In genomic region chr2:162932706-162933105, GRCm38 (mm10) we compare ENCODE assay signal across 9 mouse cellular contexts. TPM values are rescaled to one million over a fixed set of nuclear protein-coding genes. Genes with fewer than 3 reads are reported as not detected.
DNase-seq lines count a peak whose midpoint lies in the region; ATAC-seq and TF ChIP-seq lines count a peak whose summit lies in the region.
"Had no signal": no experiment of that assay in that cellular context is flagged by ENCODE, and none has a peak within 500 bp of the region (broad histone marks: within the 10 kb centered on the region; RNA-seq: fewer than 3 reads in every experiment).

No protein-coding gene starts in this region.

- no peak overlapping the region for H3K27ac ChIP-seq in ES-Bruce4 (ENCODE audit: insufficient read depth, low read length)
- H3K27ac ChIP-seq in embryonic facial prominence, embryonic 14.5 days (replicated peaks; ENCODE audit: low read depth, low read length) = no peak overlapping the region
- H3K27ac ChIP-seq in kidney, postnatal 0 days = no peak overlapping the region
- no peak overlapping the region for H3K27ac ChIP-seq in neural tube, embryonic 15.5 days (replicated peaks)

- intact Hi-C loops in left cerebral cortex, postnatal 14 days (cut with DNase I) = no loop called here

- H3K4me1 ChIP-seq in ES-Bruce4 (ENCODE audit: control insufficient read depth, insufficient read depth, low read length) = no peaks in the 10 kb centered on the region
- H3K4me1 ChIP-seq in embryonic facial prominence, embryonic 14.5 days (ENCODE audit: control insufficient read depth, insufficient read depth, low read length) = peaks cover 4% of the 10 kb centered on the region
- 0 out of 2 replicates have a peak, but pooled peaks cover 5% of the 10 kb centered on the region for H3K4me1 ChIP-seq in kidney, postnatal 0 days (replicated peaks; ENCODE audit: insufficient read depth, low read length)
- H3K4me1 ChIP-seq in neural tube, embryonic 15.5 days = peaks cover 19% of the 10 kb centered on the region

- peak overlapping the region; percentile 86 for H3K4me2 ChIP-seq in embryonic facial prominence, embryonic 14.5 days (ENCODE audit: low read depth, low read length)
- peak overlapping the region; percentile 91 for H3K4me2 ChIP-seq in kidney, postnatal 0 days (ENCODE audit: low read length)
- peak overlapping the region; percentile 82 for H3K4me2 ChIP-seq in neural tube, embryonic 15.5 days

- WGBS in embryonic facial prominence, embryonic 14.5 days = 38% methylated on average over 4 of the region's 4 CpGs
- WGBS in kidney, postnatal 0 days = 35% methylated on average over 4 of the region's 4 CpGs
- WGBS in neural tube, embryonic 15.5 days = 50% methylated on average over 4 of the region's 4 CpGs

- no peaks in the 10 kb centered on the region for H3K9me3 ChIP-seq in ES-Bruce4 (replicated peaks; ENCODE audit: control insufficient read depth, insufficient read depth, low read length, poor library complexity, severe bottlenecking)
- no peaks in the 10 kb centered on the region for H3K9me3 ChIP-seq in embryonic facial prominence, embryonic 14.5 days (ENCODE audit: control insufficient read depth, low read length)
- no peaks in the 10 kb centered on the region for H3K9me3 ChIP-seq in kidney, postnatal 0 days (replicated peaks; ENCODE audit: low read length)
- H3K9me3 ChIP-seq in neural tube, embryonic 15.5 days (replicated peaks) = no peaks in the 10 kb centered on the region

- no peak for TF ChIP-seq EP300 in ES-Bruce4 (IDR thresholded peaks at IDR 0.05; ENCODE audit: insufficient read depth, low read depth, low read length)

- H3K27me3 ChIP-seq in ES-Bruce4 (ENCODE audit: control insufficient read depth, insufficient read depth, low read length, poor library complexity, severe bottlenecking) = no peaks in the 10 kb centered on the region
- H3K27me3 ChIP-seq in embryonic facial prominence, embryonic 14.5 days (replicated peaks; ENCODE audit: control insufficient read depth, insufficient read depth, low read length) = no peaks in the 10 kb centered on the region; the same call in 1 of the 2 replicates
- H3K27me3 ChIP-seq in kidney, postnatal 0 days (ENCODE audit: insufficient read depth, low read length) = no peaks in the 10 kb centered on the region
- peaks cover 14% of the 10 kb centered on the region; the same call in 1 of the 2 replicates for H3K27me3 ChIP-seq in neural tube, embryonic 15.5 days (replicated peaks)
- H3K27me3 ChIP-seq: Patski had no signal

- peak overlapping the region; percentile 96 for H3K9ac ChIP-seq in ES-Bruce4 (ENCODE audit: low read depth, poor library complexity, severe bottlenecking)
- peak overlapping the region; percentile 100 for H3K9ac ChIP-seq in embryonic facial prominence, embryonic 14.5 days (ENCODE audit: low read depth, low read length)
- peak overlapping the region; percentile 100; the same call in 1 of the 2 replicates for H3K9ac ChIP-seq in kidney, postnatal 0 days (ENCODE audit: low read depth, low read length)
- peak overlapping the region; percentile 100 for H3K9ac ChIP-seq in neural tube, embryonic 15.5 days (replicated peaks)

- no peak for TF ChIP-seq CTCF in ES-Bruce4 (IDR thresholded peaks at IDR 0.05; ENCODE audit: low read depth, low read length)
- TF ChIP-seq CTCF in kidney, postnatal 0 days (IDR thresholded peaks at IDR 0.05; ENCODE audit: low read depth) = no peak

- TF ChIP-seq POLR2A in ES-Bruce4 (IDR thresholded peaks at IDR 0.05; ENCODE audit: insufficient read depth, low read length) = no peak

- H3K36me3 ChIP-seq in ES-Bruce4 (ENCODE audit: control insufficient read depth, insufficient read depth, low read length, poor library complexity, severe bottlenecking) = peaks cover 47% of the 10 kb centered on the region
- peaks cover 50% of the 10 kb centered on the region for H3K36me3 ChIP-seq in embryonic facial prominence, embryonic 14.5 days (ENCODE audit: control insufficient read depth, insufficient read depth, low read length)
- H3K36me3 ChIP-seq in kidney, postnatal 0 days (ENCODE audit: insufficient read depth, low read length) = peaks cover 40% of the 10 kb centered on the region
- peaks cover 39% of the 10 kb centered on the region for H3K36me3 ChIP-seq in neural tube, embryonic 15.5 days

- no peak for ATAC-seq in embryonic facial prominence, embryonic 14.5 days (ENCODE audit: low read depth)
- ATAC-seq in kidney, postnatal 0 days (replicated peaks; ENCODE audit: low FRiP score, low read depth) = no peak
- ATAC-seq in neural tube, embryonic 15.5 days (ENCODE audit: low FRiP score) = no peak

- H3K4me3 ChIP-seq in ES-Bruce4 (ENCODE audit: low read depth, low read length) = peak overlapping the region; percentile 55
- peak overlapping the region; percentile 100 for H3K4me3 ChIP-seq in embryonic facial prominence, embryonic 14.5 days (ENCODE audit: low read depth, low read length)
- peak overlapping the region; percentile 100 for H3K4me3 ChIP-seq in kidney, postnatal 0 days (replicated peaks; ENCODE audit: low read depth, low read length)
- H3K4me3 ChIP-seq in neural tube, embryonic 15.5 days (replicated peaks) = peak overlapping the region; percentile 99

- DNase-seq in heart, adult 11 months = peak; percentile 92
- DNase-seq in heart, adult 9 months (ENCODE audit: low spot score in 2 of 2) = no peak
- DNase-seq in embryonic facial prominence, embryonic 14.5 days (ENCODE audit: low spot score) = no peak
- DNase-seq in kidney, postnatal 0 days (ENCODE audit: low spot score) = no peak
- no peak for DNase-seq in thymus, postnatal 25 days
- no peak for DNase-seq in left cerebral cortex, postnatal 14 days (ENCODE audit: low spot score in 2 of 2)

RNA-seq across cellular contexts. Expression of gene Srsf6, which starts 1.4 kb away (rescaled TPM):
- 172 and 175 TPM in 2 replicates for polyA plus RNA-seq in ES-Bruce4 (2011; ENCODE audit: insufficient read depth, insufficient read length, low read depth, missing spikeins)
- 173 and 201 TPM in 2 replicates for polyA plus RNA-seq in embryonic facial prominence, embryonic 14.5 days (2014; fragmentation: Nextera tagmentation; extraction: Ambion mirVana)
- polyA plus RNA-seq in kidney, postnatal 0 days (2015; fragmentation: Nextera tagmentation; extraction: Ambion mirVana) = 146 and 152 TPM in 2 replicates
- polyA plus RNA-seq in neural tube, embryonic 15.5 days (2015; fragmentation: Nextera tagmentation; extraction: Ambion mirVana) = 125 and 133 TPM in 2 replicates
- total RNA-seq in left cerebral cortex, postnatal 14 days (2021) = 100 to 1,000 TPM; 112 to 115 TPM

RNA-seq across cellular contexts. Expression of gene L3mbtl1, which starts 10.6 kb away (rescaled TPM):
- 1.1 and 2.7 TPM in 2 replicates for polyA plus RNA-seq in ES-Bruce4 (2011; ENCODE audit: insufficient read depth, insufficient read length, low read depth, missing spikeins)
- 0.25 and 0.54 TPM in 2 replicates for polyA plus RNA-seq in embryonic facial prominence, embryonic 14.5 days (2014; fragmentation: Nextera tagmentation; extraction: Ambion mirVana)
- 0.09 and 0.12 TPM in 2 replicates for polyA plus RNA-seq in kidney, postnatal 0 days (2015; fragmentation: Nextera tagmentation; extraction: Ambion mirVana)
- 3.6 and 6.0 TPM in 2 replicates for polyA plus RNA-seq in neural tube, embryonic 15.5 days (2015; fragmentation: Nextera tagmentation; extraction: Ambion mirVana)
- 10 to 100 TPM; 24.1 to 24.9 TPM for total RNA-seq in left cerebral cortex, postnatal 14 days (2021)

RNA-seq across cellular contexts. Expression of gene Sgk2, which starts 54.4 kb away (rescaled TPM):
- polyA plus RNA-seq in ES-Bruce4 (2011; ENCODE audit: insufficient read depth, insufficient read length, low read depth, missing spikeins) = 0.65 and 0.66 TPM in 2 replicates
- not detected in 2 replicates for polyA plus RNA-seq in embryonic facial prominence, embryonic 14.5 days (2014; fragmentation: Nextera tagmentation; extraction: Ambion mirVana)
- 23.5 and 24.3 TPM in 2 replicates for polyA plus RNA-seq in kidney, postnatal 0 days (2015; fragmentation: Nextera tagmentation; extraction: Ambion mirVana)
- 0.13 and 0.15 TPM in 2 replicates for polyA plus RNA-seq in neural tube, embryonic 15.5 days (2015; fragmentation: Nextera tagmentation; extraction: Ambion mirVana)
- total RNA-seq in left cerebral cortex, postnatal 14 days (2021) = 1 to 10 TPM in 1 of 2 experiments, under 1 TPM in 1; 0.55 to 1.1 TPM

Comparison
In these comparisons a context has a peak if more than half of its experiments do, and no peak if none do; other contexts are left out.
1. RNA of gene Sgk2, which starts 54.4 kb away (polyA plus RNA-seq): 23.5 to 24.3 TPM in kidney, postnatal 0 days; 0.65 to 0.66 TPM in ES-Bruce4, 0.13 to 0.15 TPM in neural tube, embryonic 15.5 days and not detected in embryonic facial prominence, embryonic 14.5 days; every median in the first group is over 10 times any median in the second.
2. Peak in every context shown above with its lines, with median percentiles within 50 percentile points of each other: H3K4me3 ChIP-seq, H3K9ac ChIP-seq and H3K4me2 ChIP-seq.